Mouse (Mus musculus): ENCODE results near the gene Mkrn1. TPM values are rescaled to one million over a fixed set of nuclear protein-coding genes. Genes with fewer than 3 reads are reported as not detected.
"Not testable (repeated sequence)": the region's sequence is repeated elsewhere in the genome, so short reads cannot be mapped to it uniquely, and the experiment has no call there.

Gene Mkrn1
- polyA plus RNA-seq, 2 experiments: 31.2 to 66.6 TPM

- Histone ChIP-seq H3K36me3 (ENCODE audit: control insufficient read depth, insufficient read depth, low read length) (no peaks in the 10 kb centered on the region), H3K9ac (ENCODE audit: low read depth, low read length, severe bottlenecking) (no peak overlapping the region), H3K9me3 (ENCODE audit: control insufficient read depth, low read length) (no peaks in the 10 kb centered on the region), H3K4me2 (replicated peaks; ENCODE audit: low read depth, low read length, severe bottlenecking) (no peak overlapping the region), H3K4me3 (replicated peaks; ENCODE audit: low read length) (no peak overlapping the region), H3K27ac (replicated peaks; ENCODE audit: low read depth, low read length) (no peak overlapping the region), H3K4me1 (ENCODE audit: control insufficient read depth, insufficient read depth, low read length) (peaks cover 13% of the 10 kb centered on the region; the same call in 1 of the 2 replicates), H3K27me3 (ENCODE audit: control insufficient read depth, insufficient read depth, low read length) (no peaks in the 10 kb centered on the region)
- TF ChIP-seq POLR2A (IDR thresholded peaks at IDR 0.05; ENCODE audit: borderline replicate concordance, extremely low read depth, insufficient read depth, insufficient read length): no peak
- ATAC-seq (ENCODE audit: low FRiP score, low read depth): no peak
- 76% methylated on average over 8 of the region's 8 CpGs for WGBS
- DNase-seq (ENCODE audit: low spot score): no peak
Observed at GRCm38 (mm10) chr6:39379749-39380148, 40.5 kb downstream of the Mkrn1 start.

- no peaks in the 10 kb centered on the region for H3K27me3 ChIP-seq (ENCODE audit: control insufficient read depth, insufficient read depth, low read length)
- 58% methylated on average over 4 of the region's 4 CpGs for WGBS
- no peaks in the 10 kb centered on the region for H3K9me3 ChIP-seq (ENCODE audit: control insufficient read depth, low read length)
- H3K27ac ChIP-seq (replicated peaks; ENCODE audit: low read depth, low read length): no peak overlapping the region
- 0 out of 2 replicates have a peak, but pooled peaks cover 1% of the 10 kb centered on the region for H3K36me3 ChIP-seq (ENCODE audit: control insufficient read depth, insufficient read depth, low read length)
- no peak overlapping the region for H3K4me3 ChIP-seq (replicated peaks; ENCODE audit: low read length)
- ATAC-seq (ENCODE audit: low FRiP score, low read depth): no peak
- TF ChIP-seq POLR2A (IDR thresholded peaks at IDR 0.05; ENCODE audit: borderline replicate concordance, extremely low read depth, insufficient read depth, insufficient read length): no peak
- no peak for DNase-seq (ENCODE audit: low spot score)
- H3K4me2 ChIP-seq (replicated peaks; ENCODE audit: low read depth, low read length, severe bottlenecking): no peak overlapping the region
- H3K9ac ChIP-seq (ENCODE audit: low read depth, low read length, severe bottlenecking): no peak overlapping the region
- peaks cover 13% of the 10 kb centered on the region; the same call in 1 of the 2 replicates for H3K4me1 ChIP-seq (ENCODE audit: control insufficient read depth, insufficient read depth, low read length)
Observed at GRCm38 (mm10) chr6:39379224-39379623, 41.0 kb downstream of the Mkrn1 start.

DNA sequence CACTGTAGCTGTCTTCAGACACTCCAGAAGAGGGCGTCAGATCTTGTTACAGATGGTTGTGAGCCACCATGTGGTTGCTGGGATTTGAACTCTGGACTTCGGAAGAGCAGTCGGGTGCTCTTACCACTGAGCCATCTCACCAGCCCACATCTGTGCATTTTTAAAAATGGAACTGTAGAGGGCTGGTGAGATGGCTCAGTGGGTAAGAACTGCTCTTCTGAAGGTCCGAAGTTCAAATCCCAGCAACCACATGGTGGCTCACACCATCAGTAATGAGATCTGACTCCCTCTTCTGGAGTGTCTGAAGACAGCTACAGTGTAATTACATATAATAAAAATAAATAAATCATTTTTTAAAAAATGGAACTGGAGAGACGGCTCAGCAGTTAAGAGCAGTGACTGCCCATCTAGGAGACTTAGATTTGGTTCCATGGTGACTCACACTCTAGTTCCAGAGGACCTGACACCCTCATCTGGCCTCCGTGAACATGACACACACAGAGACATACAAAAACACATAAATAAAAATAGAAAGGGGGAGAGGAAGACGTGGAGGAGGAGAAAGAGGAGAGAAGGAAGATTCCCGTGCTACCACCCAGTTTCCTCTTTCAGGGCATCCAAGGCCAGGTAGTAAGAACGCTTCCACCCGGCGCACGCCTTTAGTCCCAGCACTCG is 42.0 kb downstream of the Mkrn1 start:
- 76% methylated on average over 13 of the region's 13 CpGs for WGBS
- H3K4me2 ChIP-seq (replicated peaks; ENCODE audit: low read depth, low read length, severe bottlenecking); H3K9ac ChIP-seq (ENCODE audit: low read depth, low read length, severe bottlenecking); H3K27ac ChIP-seq (replicated peaks; ENCODE audit: low read depth, low read length); H3K27me3 ChIP-seq (ENCODE audit: control insufficient read depth, insufficient read depth, low read length); ATAC-seq (ENCODE audit: low FRiP score, low read depth); H3K36me3 ChIP-seq (ENCODE audit: control insufficient read depth, insufficient read depth, low read length); H3K9me3 ChIP-seq (ENCODE audit: control insufficient read depth, low read length); H3K4me3 ChIP-seq (replicated peaks; ENCODE audit: low read length); DNase-seq (ENCODE audit: low spot score): not testable (repeated sequence)
- H3K4me1 ChIP-seq (ENCODE audit: control insufficient read depth, insufficient read depth, low read length): peaks cover 13% of the 10 kb centered on the region; the same call in 1 of the 2 replicates

- Histone ChIP-seq H3K4me1 (ENCODE audit: control insufficient read depth, insufficient read depth, low read length) (peaks cover 13% of the 10 kb centered on the region; the same call in 1 of the 2 replicates), H3K27me3 (ENCODE audit: control insufficient read depth, insufficient read depth, low read length) (no peaks in the 10 kb centered on the region), H3K9ac (ENCODE audit: low read depth, low read length, severe bottlenecking) (peak within 1 kb of the TSS; percentile 83), H3K27ac (replicated peaks; ENCODE audit: low read depth, low read length) (no peak within 1 kb of the TSS), H3K9me3 (ENCODE audit: control insufficient read depth, low read length) (no peaks in the 10 kb centered on the region), H3K4me2 (replicated peaks; ENCODE audit: low read depth, low read length, severe bottlenecking) (peak within 1 kb of the TSS; percentile 59), H3K4me3 (replicated peaks; ENCODE audit: low read length) (peak within 1 kb of the TSS; percentile 98), H3K36me3 (ENCODE audit: control insufficient read depth, insufficient read depth, low read length) (peaks cover 7% of the 10 kb centered on the region; the same call in 1 of the 2 replicates)
- TF ChIP-seq POLR2A (IDR thresholded peaks at IDR 0.05; ENCODE audit: borderline replicate concordance, extremely low read depth, insufficient read depth, insufficient read length): no peak
- ATAC-seq (ENCODE audit: low FRiP score, low read depth) (peak; percentile 94), DNase-seq (ENCODE audit: low spot score) (peak; percentile 83)
- WGBS: under 1% methylated on average over 37 of the region's 43 CpGs
Observed at GRCm38 (mm10) chr6:39377311-39377827, 42.9 kb downstream of the Mkrn1 start, which contains the start of gene Slc37a3. TSS of gene Slc37a3 (minus strand) at chr6:39377675.

- WGBS: 16% methylated on average over 9 of the region's 9 CpGs
- no peak for DNase-seq (ENCODE audit: low spot score)
- H3K4me3 ChIP-seq (replicated peaks; ENCODE audit: low read length): peak overlapping the region; percentile 98
Observed at GRCm38 (mm10) chr6:39376775-39377174, 43.5 kb downstream of the Mkrn1 start.

More at GRCm38 (mm10) chr6:39376775-39377174, 43.5 kb downstream of the Mkrn1 start:
- Histone ChIP-seq H3K27ac (replicated peaks; ENCODE audit: low read depth, low read length) (no peak overlapping the region), H3K36me3 (ENCODE audit: control insufficient read depth, insufficient read depth, low read length) (peaks cover 7% of the 10 kb centered on the region; the same call in 1 of the 2 replicates), H3K9me3 (ENCODE audit: control insufficient read depth, low read length) (no peaks in the 10 kb centered on the region), H3K4me1 (ENCODE audit: control insufficient read depth, insufficient read depth, low read length) (peaks cover 13% of the 10 kb centered on the region; the same call in 1 of the 2 replicates), H3K4me2 (replicated peaks; ENCODE audit: low read depth, low read length, severe bottlenecking) (peak overlapping the region; percentile 59), H3K27me3 (ENCODE audit: control insufficient read depth, insufficient read depth, low read length) (no peaks in the 10 kb centered on the region), H3K9ac (ENCODE audit: low read depth, low read length, severe bottlenecking) (peak overlapping the region; percentile 83)
- TF ChIP-seq POLR2A (IDR thresholded peaks at IDR 0.05; ENCODE audit: borderline replicate concordance, extremely low read depth, insufficient read depth, insufficient read length): no peak
- ATAC-seq (ENCODE audit: low FRiP score, low read depth): no peak

Measured in limb, embryonic 14.5 days (tissue).